Mouse (Mus musculus): ENCODE measurements around the gene Adra2c. TPM values are rescaled to one million over a fixed set of nuclear protein-coding genes. Genes with fewer than 3 reads are reported as not detected.

Gene Adra2c
- polyA plus RNA-seq, 1 experiment from 2014 or later = not detected

DNA sequence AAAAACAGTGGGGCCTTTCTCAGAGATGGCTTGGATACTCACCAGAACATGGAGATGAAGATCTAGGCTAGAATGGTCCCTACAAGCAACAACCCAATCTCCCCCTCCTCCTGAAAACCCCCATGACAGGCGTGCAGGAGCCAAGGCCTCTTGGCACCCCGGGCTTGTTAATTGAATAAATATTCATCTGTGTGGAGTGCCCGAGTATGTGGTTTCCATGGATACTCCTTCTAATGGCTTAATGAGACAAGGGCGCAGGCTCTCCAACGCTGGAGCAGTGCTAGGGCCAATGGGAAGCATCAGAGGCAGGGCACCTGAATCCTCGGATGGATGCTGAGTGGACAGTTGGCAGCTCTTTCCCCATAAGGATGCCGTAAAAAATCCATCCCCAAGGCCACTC lies 10.6 kb upstream of the Adra2c start:
- no peak overlapping the region for H3K9ac ChIP-seq (ENCODE audit: low read length)
- WGBS = 47% methylated on average over 7 of the region's 7 CpGs
- ATAC-seq (ENCODE audit: insufficient read depth, low FRiP score) = no peak
- no peaks in the 10 kb centered on the region for H3K9me3 ChIP-seq (replicated peaks; ENCODE audit: control insufficient read depth, low read length)
- no peaks in the 10 kb centered on the region for H3K27me3 ChIP-seq (ENCODE audit: control insufficient read depth, insufficient read depth, low read length)
- no peak overlapping the region for H3K4me3 ChIP-seq (replicated peaks; ENCODE audit: low read length)
- H3K4me1 ChIP-seq (ENCODE audit: control insufficient read depth, insufficient read depth, low read length) = no peaks in the 10 kb centered on the region
- H3K36me3 ChIP-seq (ENCODE audit: control insufficient read depth, insufficient read depth, low read length) = no peaks in the 10 kb centered on the region
- H3K27ac ChIP-seq (ENCODE audit: low read length) = no peak overlapping the region
- H3K4me2 ChIP-seq (ENCODE audit: low read depth, low read length) = no peak overlapping the region

DNA sequence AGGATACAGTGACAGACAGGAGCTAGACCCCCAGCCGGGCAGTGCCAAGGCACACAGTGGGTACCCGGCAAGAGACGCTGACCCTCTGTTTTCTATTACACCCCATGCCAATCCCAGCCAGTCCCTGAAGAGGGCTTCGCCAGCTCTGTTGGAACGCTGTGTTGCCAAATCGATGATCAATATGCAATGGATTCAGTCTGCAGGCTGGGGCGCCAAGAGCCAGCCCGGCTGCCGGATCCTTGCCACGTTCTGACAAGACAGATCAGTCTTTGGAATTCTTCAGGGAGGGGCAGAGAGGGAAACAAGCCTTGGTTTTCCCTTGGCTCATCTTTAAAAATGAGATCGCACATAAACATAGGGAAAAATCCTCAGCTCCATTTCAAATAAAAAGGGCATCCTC lies 2.8 kb upstream of the Adra2c start:
- H3K27ac ChIP-seq (ENCODE audit: low read length) = no peak overlapping the region
- peaks cover 44% of the 10 kb centered on the region for H3K27me3 ChIP-seq (ENCODE audit: control insufficient read depth, insufficient read depth, low read length)

GRCm38 (mm10) chr5:35278741-35279695 lies 899 bp downstream of the Adra2c start:
- no peak overlapping the region for H3K9ac ChIP-seq (ENCODE audit: low read length)
- H3K4me1 ChIP-seq (ENCODE audit: control insufficient read depth, insufficient read depth, low read length) = peaks cover 5% of the 10 kb centered on the region; the same call in 1 of the 2 replicates
- peak overlapping the region; percentile 44 for H3K4me3 ChIP-seq (replicated peaks; ENCODE audit: low read length)
- H3K27me3 ChIP-seq (ENCODE audit: control insufficient read depth, insufficient read depth, low read length) = peaks cover 65% of the 10 kb centered on the region
- no peak for ATAC-seq (ENCODE audit: insufficient read depth, low FRiP score)
- H3K9me3 ChIP-seq (replicated peaks; ENCODE audit: control insufficient read depth, low read length) = no peaks in the 10 kb centered on the region
- H3K36me3 ChIP-seq (ENCODE audit: control insufficient read depth, insufficient read depth, low read length) = no peaks in the 10 kb centered on the region
- under 1% methylated on average over 118 of the region's 118 CpGs for WGBS
- no peak overlapping the region for H3K27ac ChIP-seq (ENCODE audit: low read length)
- peak overlapping the region; percentile 66 for H3K4me2 ChIP-seq (ENCODE audit: low read depth, low read length)

More for the DNA sequence above, 2.8 kb upstream of the Adra2c start:
- ATAC-seq (ENCODE audit: insufficient read depth, low FRiP score) = no peak
- no peak overlapping the region for H3K4me2 ChIP-seq (ENCODE audit: low read depth, low read length)
- no peak overlapping the region for H3K4me3 ChIP-seq (replicated peaks; ENCODE audit: low read length)
- peaks cover 5% of the 10 kb centered on the region; the same call in 1 of the 2 replicates for H3K4me1 ChIP-seq (ENCODE audit: control insufficient read depth, insufficient read depth, low read length)
- H3K36me3 ChIP-seq (ENCODE audit: control insufficient read depth, insufficient read depth, low read length) = no peaks in the 10 kb centered on the region
- H3K9me3 ChIP-seq (replicated peaks; ENCODE audit: control insufficient read depth, low read length) = no peaks in the 10 kb centered on the region
- 54% methylated on average over 11 of the region's 11 CpGs for WGBS
- H3K9ac ChIP-seq (ENCODE audit: low read length) = no peak overlapping the region

- H3K27me3 ChIP-seq (ENCODE audit: control insufficient read depth, insufficient read depth, low read length) = peaks cover 65% of the 10 kb centered on the region
- H3K4me1 ChIP-seq (ENCODE audit: control insufficient read depth, insufficient read depth, low read length) = peaks cover 5% of the 10 kb centered on the region; the same call in 1 of the 2 replicates
- no peak for ATAC-seq (ENCODE audit: insufficient read depth, low FRiP score)
- peak overlapping the region; percentile 44 for H3K4me3 ChIP-seq (replicated peaks; ENCODE audit: low read length)
- no peaks in the 10 kb centered on the region for H3K9me3 ChIP-seq (replicated peaks; ENCODE audit: control insufficient read depth, low read length)
- H3K27ac ChIP-seq (ENCODE audit: low read length) = no peak overlapping the region
- WGBS = under 1% methylated on average over 45 of the region's 49 CpGs
- H3K9ac ChIP-seq (ENCODE audit: low read length) = no peak overlapping the region
- H3K4me2 ChIP-seq (ENCODE audit: low read depth, low read length) = peak overlapping the region; percentile 66
- H3K36me3 ChIP-seq (ENCODE audit: control insufficient read depth, insufficient read depth, low read length) = no peaks in the 10 kb centered on the region
Observed at GRCm38 (mm10) chr5:35279696-35280001, 1.5 kb downstream of the Adra2c start.

DNA sequence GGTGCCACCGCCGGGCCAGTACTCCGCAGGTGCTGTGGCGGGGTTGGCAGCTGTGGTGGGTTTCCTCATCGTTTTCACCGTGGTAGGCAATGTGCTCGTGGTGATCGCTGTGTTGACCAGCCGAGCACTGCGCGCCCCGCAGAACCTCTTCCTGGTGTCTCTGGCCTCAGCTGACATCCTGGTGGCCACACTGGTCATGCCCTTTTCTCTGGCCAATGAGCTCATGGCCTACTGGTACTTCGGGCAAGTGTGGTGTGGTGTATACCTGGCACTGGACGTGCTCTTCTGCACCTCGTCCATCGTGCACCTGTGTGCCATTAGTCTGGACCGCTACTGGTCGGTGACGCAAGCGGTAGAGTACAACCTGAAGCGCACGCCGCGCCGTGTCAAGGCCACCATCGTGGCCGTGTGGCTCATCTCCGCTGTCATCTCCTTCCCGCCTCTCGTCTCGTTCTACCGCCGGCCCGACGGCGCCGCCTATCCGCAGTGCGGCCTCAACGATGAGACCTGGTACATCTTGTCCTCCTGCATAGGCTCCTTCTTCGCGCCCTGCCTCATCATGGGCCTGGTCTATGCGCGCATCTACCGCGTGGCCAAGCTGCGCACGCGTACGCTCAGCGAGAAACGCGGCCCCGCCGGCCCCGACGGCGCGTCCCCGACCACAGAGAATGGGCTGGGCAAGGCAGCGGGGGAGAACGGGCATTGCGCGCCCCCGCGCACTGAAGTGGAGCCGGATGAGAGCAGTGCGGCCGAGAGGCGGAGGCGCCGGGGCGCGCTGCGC lies 2.1 kb downstream of the Adra2c start:
- Histone ChIP-seq H3K27ac (ENCODE audit: low read length) (no peak overlapping the region), H3K4me1 (ENCODE audit: control insufficient read depth, insufficient read depth, low read length) (peaks cover 5% of the 10 kb centered on the region; the same call in 1 of the 2 replicates), H3K9me3 (replicated peaks; ENCODE audit: control insufficient read depth, low read length) (no peaks in the 10 kb centered on the region), H3K36me3 (ENCODE audit: control insufficient read depth, insufficient read depth, low read length) (no peaks in the 10 kb centered on the region), H3K27me3 (ENCODE audit: control insufficient read depth, insufficient read depth, low read length) (peaks cover 65% of the 10 kb centered on the region), H3K4me3 (replicated peaks; ENCODE audit: low read length) (peak overlapping the region; percentile 44), H3K4me2 (ENCODE audit: low read depth, low read length) (peak overlapping the region; percentile 66), H3K9ac (ENCODE audit: low read length) (no peak overlapping the region)
- ATAC-seq (ENCODE audit: insufficient read depth, low FRiP score) = no peak
- 5% methylated on average over 75 of the region's 75 CpGs for WGBS

- H3K36me3 ChIP-seq (ENCODE audit: control insufficient read depth, insufficient read depth, low read length) = no peaks in the 10 kb centered on the region
- no peaks in the 10 kb centered on the region for H3K9me3 ChIP-seq (replicated peaks; ENCODE audit: control insufficient read depth, low read length)
- H3K4me2 ChIP-seq (ENCODE audit: low read depth, low read length) = 0 out of 2 replicates have a peak overlapping the region, but pooled peaks have one; percentile 9
- peaks cover 65% of the 10 kb centered on the region for H3K27me3 ChIP-seq (ENCODE audit: control insufficient read depth, insufficient read depth, low read length)
- no peak for ATAC-seq (ENCODE audit: insufficient read depth, low FRiP score)
- peaks cover 5% of the 10 kb centered on the region; the same call in 1 of the 2 replicates for H3K4me1 ChIP-seq (ENCODE audit: control insufficient read depth, insufficient read depth, low read length)
- peak overlapping the region; percentile 14; the same call in 1 of the 2 replicates for H3K4me3 ChIP-seq (replicated peaks; ENCODE audit: low read length)
- H3K9ac ChIP-seq (ENCODE audit: low read length) = no peak overlapping the region
- 5% methylated on average over 40 of the region's 40 CpGs for WGBS
- H3K27ac ChIP-seq (ENCODE audit: low read length) = no peak overlapping the region
Observed at GRCm38 (mm10) chr5:35280783-35281165, 2.7 kb downstream of the Adra2c start.

DNA sequence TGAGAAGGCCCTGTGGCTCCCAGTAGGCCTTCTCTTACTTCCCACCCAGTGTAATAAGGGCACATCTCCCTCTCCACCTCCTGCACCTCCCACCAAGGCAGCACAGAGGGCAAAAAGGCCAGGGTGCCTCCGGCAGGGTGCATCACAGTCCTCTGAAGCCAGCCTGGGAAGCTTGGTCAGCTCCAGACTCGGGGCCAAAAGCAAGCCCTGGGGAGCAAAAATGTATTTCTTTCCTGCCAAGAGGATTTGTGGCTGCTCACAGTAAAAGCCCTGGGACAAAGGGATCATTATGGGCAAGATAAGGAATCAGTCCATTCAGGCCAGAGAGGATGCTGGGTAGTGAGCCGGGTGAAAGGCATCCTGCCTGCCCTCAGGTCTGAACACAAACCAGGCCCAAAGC lies 7.2 kb downstream of the Adra2c start:
- H3K4me3 ChIP-seq (replicated peaks; ENCODE audit: low read length) = no peak overlapping the region
- H3K36me3 ChIP-seq (ENCODE audit: control insufficient read depth, insufficient read depth, low read length) = no peaks in the 10 kb centered on the region
- no peak overlapping the region for H3K4me2 ChIP-seq (ENCODE audit: low read depth, low read length)
- peaks cover 22% of the 10 kb centered on the region for H3K27me3 ChIP-seq (ENCODE audit: control insufficient read depth, insufficient read depth, low read length)
- ATAC-seq (ENCODE audit: insufficient read depth, low FRiP score) = no peak
- WGBS = 45% methylated on average over 3 of the region's 3 CpGs
- H3K27ac ChIP-seq (ENCODE audit: low read length) = no peak overlapping the region
- H3K9me3 ChIP-seq (replicated peaks; ENCODE audit: control insufficient read depth, low read length) = no peaks in the 10 kb centered on the region
- H3K9ac ChIP-seq (ENCODE audit: low read length) = no peak overlapping the region
- no peaks in the 10 kb centered on the region for H3K4me1 ChIP-seq (ENCODE audit: control insufficient read depth, insufficient read depth, low read length)

- WGBS = 69% methylated on average over 5 of the region's 5 CpGs
- H3K4me3 ChIP-seq (replicated peaks; ENCODE audit: low read length) = no peak overlapping the region
- H3K36me3 ChIP-seq (ENCODE audit: control insufficient read depth, insufficient read depth, low read length) = no peaks in the 10 kb centered on the region
- H3K9me3 ChIP-seq (replicated peaks; ENCODE audit: control insufficient read depth, low read length) = no peaks in the 10 kb centered on the region
- no peak for ATAC-seq (ENCODE audit: insufficient read depth, low FRiP score)
- H3K4me2 ChIP-seq (ENCODE audit: low read depth, low read length) = no peak overlapping the region
- no peak overlapping the region for H3K9ac ChIP-seq (ENCODE audit: low read length)
- H3K4me1 ChIP-seq (ENCODE audit: control insufficient read depth, insufficient read depth, low read length) = no peaks in the 10 kb centered on the region
- H3K27me3 ChIP-seq (ENCODE audit: control insufficient read depth, insufficient read depth, low read length) = peaks cover 12% of the 10 kb centered on the region
- no peak overlapping the region for H3K27ac ChIP-seq (ENCODE audit: low read length)
Observed at GRCm38 (mm10) chr5:35286190-35286589, 8.1 kb downstream of the Adra2c start.

GRCm38 (mm10) chr5:35299621-35300020 lies 21.5 kb downstream of the Adra2c start:
- ATAC-seq (ENCODE audit: insufficient read depth, low FRiP score) = no peak
- no peaks in the 10 kb centered on the region for H3K27me3 ChIP-seq (ENCODE audit: control insufficient read depth, insufficient read depth, low read length)
- H3K36me3 ChIP-seq (ENCODE audit: control insufficient read depth, insufficient read depth, low read length) = no peaks in the 10 kb centered on the region
- H3K9me3 ChIP-seq (replicated peaks; ENCODE audit: control insufficient read depth, low read length) = no peaks in the 10 kb centered on the region
- no peak overlapping the region for H3K9ac ChIP-seq (ENCODE audit: low read length)
- H3K27ac ChIP-seq (ENCODE audit: low read length) = no peak overlapping the region
- WGBS = 15% methylated on average over 3 of the region's 3 CpGs
- no peaks in the 10 kb centered on the region for H3K4me1 ChIP-seq (ENCODE audit: control insufficient read depth, insufficient read depth, low read length)
- H3K4me3 ChIP-seq (replicated peaks; ENCODE audit: low read length) = no peak overlapping the region
- H3K4me2 ChIP-seq (ENCODE audit: low read depth, low read length) = no peak overlapping the region
